Mouse (Mus musculus) monocyte, adult 2 months (primary cell): ENCODE measurements around the gene Hist2h2ac.
A peak's percentile ranks its signal among the peaks of the same experiment; 100 is the strongest.
"Not testable (repeated sequence)": the region's sequence is repeated elsewhere in the genome, so short reads cannot be mapped to it uniquely, and the experiment has no call there.

Source experiments
- DNase-seq, 2 experiments: peaks; one replicate each; pipeline ENCODE4 v3.0.0; 2022; ENCODE audit warnings: low spot score in 2 of 2, low read depth in 1 of 2

Gene Hist2h2ac

DNA sequence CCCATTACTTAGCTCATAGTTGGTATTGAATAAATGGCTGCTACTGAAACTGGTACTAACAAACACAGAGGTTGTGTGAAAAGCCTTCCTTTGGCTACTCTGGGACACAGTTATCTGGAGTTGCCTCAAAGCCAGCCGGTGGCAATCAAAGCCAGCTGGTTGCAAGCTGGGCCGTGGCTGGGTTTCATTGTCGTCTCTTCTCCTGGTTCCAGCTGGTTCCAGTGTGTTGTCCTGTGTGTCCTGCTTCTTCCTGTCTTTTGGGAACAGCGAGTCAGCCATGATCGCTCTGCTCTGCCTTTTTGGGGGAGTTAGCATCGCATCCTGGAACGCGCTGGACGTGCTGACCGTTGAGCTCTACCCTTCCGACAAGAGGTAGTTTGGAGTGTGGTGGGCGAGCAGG is 27.7 kb downstream of the Hist2h2ac start:
- no peak for DNase-seq

DNA sequence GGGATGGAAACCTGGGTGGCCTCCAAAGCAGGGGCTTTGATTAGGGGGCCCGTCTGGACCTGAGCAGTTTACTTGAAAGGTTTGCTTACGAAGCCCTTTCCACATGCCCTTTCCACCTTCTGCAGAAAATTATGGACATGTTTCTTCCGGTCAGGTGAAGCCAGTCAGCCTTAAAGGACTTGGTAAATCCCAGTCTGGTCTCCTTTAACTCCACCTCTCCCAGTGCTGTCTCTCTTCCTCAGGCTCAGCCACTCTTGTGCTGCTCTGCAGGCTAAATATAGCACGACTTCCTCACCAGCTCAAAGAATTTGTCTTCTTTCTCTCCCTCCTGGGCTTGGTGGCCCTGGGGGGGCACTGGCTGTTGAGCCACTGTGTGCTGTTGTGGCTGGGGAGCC is 38.3 kb downstream of the Hist2h2ac start:
- DNase-seq = no peak

DNA sequence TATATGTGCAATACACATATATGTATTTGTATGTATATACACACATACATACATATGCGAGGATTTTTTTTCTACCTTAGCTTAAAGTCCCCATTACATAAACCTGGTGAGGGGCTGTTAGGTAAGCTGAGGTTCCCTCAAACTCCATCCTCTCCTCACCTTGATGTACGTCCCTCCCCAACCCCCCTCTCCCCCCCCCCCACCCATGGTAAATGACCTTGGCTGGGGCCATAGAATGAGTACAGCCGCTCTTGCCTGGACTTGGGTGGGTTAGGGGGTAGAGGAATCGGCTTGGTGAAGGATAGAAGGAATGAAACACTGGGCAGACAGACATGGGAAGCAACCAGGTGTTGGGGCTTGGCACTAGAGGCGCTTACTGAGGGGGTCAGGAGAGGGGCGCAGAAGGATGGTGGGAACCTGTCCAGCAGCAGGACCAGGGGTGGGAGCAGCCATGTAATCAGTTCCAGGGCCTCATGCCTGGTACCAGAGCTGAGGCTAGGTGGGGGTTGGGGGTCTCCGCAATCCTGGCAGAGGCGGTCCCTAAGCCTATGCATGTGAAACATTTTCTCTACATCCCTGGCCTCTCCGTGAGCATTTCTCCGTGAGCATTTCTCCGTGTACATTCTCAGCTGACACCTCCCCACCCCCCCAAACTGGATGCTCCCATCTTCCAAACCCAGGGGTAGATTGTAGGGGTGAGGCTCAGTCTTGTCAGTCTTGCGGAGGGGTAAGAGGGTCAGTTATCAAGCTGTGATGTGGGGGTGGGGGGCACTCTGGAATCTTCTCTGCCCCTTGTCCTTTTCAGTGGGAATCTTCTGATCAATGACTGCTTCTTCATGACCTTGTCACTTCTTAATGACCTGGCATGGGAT is 38.9 kb downstream of the Hist2h2ac start:
- DNase-seq = no peak

DNA sequence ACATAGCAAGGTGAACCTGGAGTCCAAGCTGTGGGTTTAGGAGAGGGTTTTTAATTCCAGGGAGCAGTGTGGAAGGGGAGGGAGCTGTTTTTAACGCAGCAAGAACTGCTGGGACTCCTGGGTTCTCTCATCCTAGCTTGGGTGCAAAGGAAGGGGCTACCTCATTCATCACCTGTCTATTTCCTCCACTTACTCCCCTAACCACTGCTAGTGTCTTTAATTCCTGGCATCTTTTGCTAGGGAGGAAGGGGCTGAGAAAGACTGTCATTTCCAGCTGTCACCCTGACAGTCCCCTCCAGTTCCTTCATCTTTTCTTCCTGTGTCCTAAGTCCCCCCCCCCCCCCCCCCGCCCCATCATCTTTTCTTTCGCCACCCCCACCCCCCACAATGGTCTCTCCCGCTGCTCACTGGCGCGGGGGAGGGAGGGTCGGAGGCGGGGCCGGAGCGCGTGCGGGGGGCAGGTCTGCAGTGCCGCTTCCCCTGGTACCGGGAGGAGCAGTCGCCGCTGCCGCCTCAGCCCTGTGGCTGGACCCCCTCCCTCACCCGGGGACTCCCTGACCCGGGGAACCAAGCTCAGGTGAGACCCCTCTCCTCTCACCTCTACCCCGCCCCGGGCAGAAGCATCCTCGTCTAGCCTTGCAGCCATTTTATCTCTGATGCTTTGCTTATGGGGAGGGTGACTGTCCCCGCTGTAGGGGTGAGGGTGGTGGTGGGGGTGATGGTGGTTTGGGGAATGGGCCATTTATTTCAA is 39.8 kb downstream of the Hist2h2ac start, which contains the start of gene Sv2a:
TSS of gene Sv2a (plus strand) at position 425 of the 751 bp plus-strand sequence.
- no peak for DNase-seq

DNA sequence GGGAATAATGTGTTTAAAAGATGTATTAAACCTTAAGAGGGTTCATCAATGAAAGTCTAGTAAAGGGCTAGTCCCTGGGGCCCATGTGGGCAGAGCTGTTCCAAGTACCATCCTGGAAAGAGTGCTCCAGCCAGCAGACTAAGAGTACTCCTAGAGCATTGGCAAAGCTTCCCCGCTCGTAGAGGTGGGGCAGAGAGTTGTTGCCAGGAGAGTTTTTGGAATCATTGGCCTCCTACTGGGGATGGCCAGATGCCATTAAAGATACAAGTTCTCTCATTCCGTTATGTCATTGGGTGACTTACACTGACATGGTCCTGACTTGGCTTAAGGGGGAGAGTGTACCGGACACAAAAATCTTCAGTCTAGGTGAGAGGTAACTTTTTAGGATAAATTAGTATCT is 41.1 kb downstream of the Hist2h2ac start:
- no peak for DNase-seq

DNA sequence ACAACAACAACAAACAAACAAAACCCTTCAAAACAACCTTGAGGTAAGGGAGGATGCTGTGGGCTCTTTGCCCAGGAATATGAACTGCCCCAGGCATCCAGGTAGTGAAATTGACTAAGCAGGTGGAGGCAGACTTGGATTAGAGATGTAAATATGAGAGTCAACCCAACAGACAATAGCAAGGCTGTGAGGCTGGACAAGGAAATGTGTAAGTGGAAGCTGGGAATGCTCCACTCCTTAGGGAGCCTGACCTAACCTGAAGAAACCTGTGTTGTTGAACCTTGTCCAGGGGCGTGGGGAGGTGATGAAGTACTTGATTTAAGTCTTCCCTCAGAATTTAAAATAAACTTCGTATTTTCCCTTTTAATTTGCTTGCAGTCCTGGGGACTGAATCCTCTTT is 41.8 kb downstream of the Hist2h2ac start:
- DNase-seq = no peak

DNA sequence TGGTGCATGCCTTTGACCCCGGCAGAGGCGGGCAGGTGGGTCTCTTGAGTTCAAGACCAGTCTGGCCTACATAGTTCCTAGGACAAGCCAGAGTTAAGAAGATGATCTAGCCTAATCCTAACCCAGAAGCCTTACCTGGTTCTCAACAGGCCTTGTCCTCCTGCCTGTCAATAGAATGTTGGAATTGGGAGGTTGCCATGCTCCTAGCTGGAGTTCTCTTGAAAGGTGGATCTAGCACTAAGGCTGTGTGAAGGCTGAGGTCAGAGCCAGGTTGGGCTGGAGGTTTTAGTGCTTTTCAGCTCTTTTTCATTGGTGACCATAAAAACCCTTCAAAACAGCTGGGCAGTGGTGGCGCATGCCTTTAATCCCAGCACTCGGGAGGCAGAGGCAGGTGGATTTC is 42.3 kb downstream of the Hist2h2ac start:
- DNase-seq = no peak

DNA sequence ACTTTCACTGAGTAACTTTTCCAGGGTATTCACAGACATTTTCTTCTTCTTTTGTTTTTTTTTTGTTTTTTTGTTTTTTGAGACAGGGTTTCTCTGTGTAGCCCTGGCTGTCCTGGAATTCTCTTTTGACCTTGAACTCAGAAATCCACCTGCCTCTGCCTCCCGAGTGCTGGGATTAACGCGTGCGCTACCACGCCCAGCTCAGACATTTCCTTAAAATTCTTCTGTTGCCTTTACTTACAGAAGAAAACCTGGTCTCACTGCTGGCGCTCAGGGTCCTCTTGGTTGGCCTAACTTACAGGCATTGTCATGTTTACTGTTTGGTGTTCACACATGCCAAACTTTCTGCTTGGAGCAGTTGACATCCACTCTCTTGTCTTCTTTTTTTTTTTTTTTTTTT is 45.4 kb downstream of the Hist2h2ac start:
- DNase-seq = no peak

DNA sequence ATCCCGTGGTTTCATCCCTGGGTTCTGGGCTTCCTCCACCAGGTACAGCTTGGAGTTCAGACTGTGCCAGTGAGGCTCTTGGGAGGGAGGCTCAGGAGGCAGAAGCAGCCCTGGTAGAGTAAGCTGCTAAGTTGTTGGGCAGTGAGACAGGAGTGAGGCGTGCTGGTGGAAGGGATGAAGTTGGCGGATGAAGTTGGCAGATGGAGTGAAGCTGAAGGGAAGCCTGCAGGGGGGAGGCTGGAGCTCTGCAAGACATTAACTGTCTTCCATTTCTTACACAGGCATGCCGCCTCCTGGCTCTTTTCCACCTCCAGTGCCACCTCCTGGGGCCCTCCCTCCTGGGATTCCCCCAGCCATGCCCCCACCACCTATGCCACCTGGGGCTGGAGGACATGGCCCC is 46.6 kb downstream of the Hist2h2ac start:
- DNase-seq = not testable (repeated sequence)

DNA sequence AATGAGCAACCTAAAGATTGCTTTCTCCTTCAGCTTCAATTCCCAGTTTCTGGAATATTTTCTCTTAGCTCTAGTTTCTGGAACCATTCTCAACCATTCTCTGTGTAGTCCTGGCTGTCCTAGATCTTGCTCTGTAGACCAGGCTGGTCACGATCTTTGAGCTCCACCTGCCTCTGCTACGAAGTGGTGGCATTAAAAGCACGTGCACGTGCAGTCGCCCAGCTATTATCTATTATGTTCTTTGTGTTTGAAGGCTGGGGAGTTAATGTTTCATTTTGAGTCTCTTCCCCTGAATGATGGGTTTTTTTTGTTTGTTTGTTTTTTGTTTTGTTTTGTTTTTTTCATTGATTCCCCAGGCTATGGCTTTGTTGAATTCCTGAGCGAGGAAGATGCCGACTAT is 47.5 kb downstream of the Hist2h2ac start:
- no peak for DNase-seq

DNA sequence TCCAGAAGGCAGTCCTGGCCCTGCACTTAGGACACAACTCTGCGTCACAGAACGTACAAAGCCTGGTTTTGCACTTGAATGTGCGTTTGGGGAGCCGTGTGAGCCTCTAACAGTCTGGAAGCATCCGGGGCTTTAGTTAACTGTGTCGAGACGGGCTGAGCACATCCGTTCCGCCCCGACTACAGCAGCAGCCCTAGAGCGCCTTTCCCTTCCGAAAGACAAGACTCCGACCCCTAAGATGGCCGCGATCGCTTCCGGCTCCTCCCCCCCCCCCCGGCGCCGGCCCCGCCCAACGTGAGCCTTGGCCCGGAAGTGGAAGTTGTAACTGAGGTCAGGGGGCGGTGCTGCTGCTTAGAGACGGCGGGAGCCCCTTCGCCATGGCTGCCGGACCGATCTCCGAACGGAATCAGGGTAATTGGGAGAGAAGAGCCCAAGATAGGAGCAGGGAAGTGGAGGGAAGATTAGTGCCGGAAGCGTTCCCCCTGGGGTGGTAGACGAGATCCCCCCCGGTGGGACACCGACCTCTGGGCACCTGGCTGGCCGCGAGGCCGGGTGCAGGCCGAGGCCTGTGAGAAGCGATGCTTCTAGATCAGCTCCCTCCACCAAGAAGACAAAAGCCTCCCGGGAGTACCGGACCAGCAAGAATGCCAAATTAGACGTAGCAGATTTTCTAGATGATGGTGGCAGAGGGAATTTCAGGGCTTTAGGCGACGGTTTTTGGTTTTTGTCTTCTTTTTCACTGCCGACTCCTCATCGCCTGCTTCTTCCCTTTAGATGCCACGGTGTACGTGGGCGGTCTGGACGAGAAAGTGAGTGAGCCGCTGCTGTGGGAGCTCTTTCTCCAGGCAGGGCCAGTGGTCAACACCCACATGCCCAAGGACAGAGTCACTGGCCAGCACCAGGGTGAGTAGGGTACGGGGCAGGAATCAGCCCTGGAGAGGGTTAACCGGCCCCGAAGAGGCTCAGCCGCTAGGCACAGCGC is 48.2 kb downstream of the Hist2h2ac start, which contains the start of gene Sf3b4:
TSS of gene Sf3b4 (plus strand) at position 136 of the 982 bp plus-strand sequence.
- DNase-seq = peak; percentile 39 to 71

DNA sequence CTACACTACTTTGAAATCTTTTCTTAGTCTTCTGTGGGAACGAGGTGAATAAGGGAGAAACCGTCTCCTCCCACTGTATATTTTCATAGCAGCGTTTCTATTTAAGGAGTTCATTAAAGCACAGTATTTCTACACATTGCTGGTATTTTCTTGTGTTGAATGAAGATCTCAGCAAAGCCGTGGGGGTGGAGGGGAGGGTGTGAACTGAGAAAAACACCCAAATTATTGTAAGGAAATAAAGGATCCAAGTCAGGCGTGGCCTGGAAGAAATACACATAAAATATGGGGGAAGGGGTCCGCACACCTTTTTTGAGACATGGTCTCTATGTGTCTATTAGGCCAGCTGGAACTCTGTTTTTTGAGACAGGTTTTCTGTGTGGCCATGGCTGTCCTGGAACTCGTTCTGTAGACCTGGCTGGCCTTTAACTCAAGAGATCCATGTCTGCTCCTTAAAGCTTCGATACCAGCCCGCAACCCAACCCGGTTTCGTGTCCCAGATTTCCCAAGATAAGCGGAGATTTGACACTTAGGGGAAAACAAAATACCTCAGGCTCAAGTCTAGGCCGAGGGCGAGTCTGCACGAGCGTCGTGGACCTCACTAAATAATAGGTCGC is 49.0 kb downstream of the Hist2h2ac start:
- no peak for DNase-seq

DNA sequence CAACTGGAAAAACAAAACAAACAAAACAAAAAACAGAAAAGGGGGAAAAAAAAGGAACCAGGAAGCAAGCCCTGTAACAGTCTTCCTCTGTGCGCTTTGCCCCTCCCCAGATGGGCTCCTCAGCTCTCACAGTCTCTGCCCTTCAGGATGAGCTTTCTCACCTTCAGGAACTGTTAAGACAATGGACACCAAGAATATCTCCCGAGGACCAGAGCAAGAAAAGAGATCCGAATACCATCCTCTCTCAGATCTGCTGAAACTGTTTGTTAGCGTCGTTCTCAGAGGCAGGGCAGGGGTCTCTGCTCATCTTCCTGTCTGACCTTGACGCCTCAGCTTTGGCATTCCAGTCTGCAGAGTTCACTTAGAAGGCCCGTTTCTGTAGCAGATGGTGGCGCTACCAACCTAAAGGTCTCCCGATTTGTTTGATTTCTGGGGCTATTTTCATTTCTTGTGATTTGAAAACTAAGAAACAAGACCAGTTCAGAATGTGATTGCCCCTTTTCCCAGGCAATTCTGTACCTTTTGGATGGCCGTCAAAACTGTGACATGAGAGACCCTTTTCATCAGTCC is 49.6 kb downstream of the Hist2h2ac start:
- no peak for DNase-seq
